Mouse (Mus musculus) cerebellum, adult 9-11 months (tissue): ENCODE data around the gene Lysmd3.

Source experiments
- DNase-seq: peaks from one replicate; pipeline ENCODE4 v3.0.0; 2022

Gene Lysmd3

GRCm38 (mm10) chr13:81675333-81675732 is 17.9 kb downstream of the Lysmd3 start:
- no peak for DNase-seq

- DNase-seq: no peak
Observed at GRCm38 (mm10) chr13:81683107-81683506, 25.6 kb downstream of the Lysmd3 start.

- DNase-seq: no peak
Observed at GRCm38 (mm10) chr13:81684258-81684657, 26.8 kb downstream of the Lysmd3 start.

DNA sequence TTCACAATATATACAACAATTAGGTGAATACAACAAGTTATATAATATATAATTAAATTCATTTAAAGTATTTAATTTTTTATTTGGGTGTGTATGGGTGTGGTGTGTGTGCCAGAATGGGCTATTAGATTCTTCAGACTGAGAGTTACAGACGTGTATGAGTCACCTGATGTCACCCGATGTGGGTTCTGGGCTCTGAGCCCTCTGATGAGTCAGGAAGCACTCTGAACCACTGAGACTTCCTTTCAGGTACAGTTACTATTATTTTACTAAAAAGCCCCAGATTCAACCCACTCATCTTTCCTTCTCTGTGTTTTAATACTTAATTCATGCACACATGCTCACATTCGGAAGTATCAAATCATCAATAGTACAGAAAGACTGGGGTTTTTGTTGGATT is 27.4 kb downstream of the Lysmd3 start:
- no peak for DNase-seq

- no peak for DNase-seq
Observed at GRCm38 (mm10) chr13:81689587-81689986, 32.1 kb downstream of the Lysmd3 start.

DNA sequence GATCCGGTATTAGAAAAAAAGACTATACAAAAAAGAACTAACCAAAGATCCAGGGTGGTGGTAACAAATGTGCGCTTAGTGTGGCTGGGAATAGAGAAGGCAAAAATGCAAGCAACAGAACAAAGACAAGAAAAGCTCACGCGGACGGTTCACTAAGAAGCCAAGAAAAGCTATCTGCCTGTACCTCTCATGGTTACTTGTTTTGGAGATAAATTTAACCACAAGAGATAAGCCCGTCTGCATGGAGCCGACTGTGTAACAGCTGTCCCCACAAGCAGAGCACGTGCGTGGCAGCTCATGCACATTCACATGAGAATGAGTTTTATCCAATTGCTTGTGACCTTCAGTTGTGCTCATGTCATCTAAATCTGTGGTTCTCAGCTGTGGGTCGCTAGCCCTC is 33.0 kb downstream of the Lysmd3 start:
- DNase-seq: no peak

- DNase-seq: no peak
Observed at GRCm38 (mm10) chr13:81691606-81692005, 34.1 kb downstream of the Lysmd3 start.

DNA sequence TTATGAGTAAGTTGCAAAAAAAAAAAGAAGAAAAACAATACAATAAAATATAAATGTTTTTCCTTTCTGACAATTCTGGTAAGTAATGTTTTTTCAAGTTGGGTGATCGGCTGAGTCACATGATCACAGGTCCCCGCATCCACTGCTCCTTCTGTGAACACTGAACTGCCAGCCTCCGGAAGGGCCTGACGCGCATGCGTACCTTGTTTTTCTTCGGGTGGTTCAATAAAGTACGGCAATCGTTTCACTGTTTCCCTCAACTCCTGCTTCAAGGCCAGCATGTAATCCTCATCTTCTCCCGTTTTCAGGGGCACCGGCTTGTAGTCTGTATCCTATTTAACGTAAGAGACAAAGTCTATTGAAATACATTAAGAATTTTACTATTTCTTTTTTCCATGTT is 37.0 kb downstream of the Lysmd3 start:
- DNase-seq: no peak

DNA sequence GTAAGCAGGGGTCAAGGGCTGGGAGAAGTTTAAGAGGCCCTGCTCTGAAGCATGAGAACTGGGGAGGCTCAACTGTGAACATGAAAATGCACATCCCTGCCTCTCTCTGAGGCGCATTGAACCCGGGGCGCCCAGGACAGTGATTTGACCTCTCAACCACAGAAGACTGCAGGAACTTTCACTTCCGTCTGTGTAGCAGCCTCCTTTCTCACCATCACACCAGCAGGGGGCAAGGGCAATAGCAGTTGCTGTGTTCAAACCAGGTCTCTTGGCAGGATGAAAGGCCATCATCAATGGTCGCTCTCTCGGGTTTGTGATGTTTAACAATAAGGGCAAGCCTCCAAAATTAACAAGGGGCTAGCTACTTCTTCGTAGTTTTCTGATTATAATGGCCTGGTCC is 45.7 kb downstream of the Lysmd3 start:
- DNase-seq: no peak

- DNase-seq: no peak
Observed at GRCm38 (mm10) chr13:81703621-81704020, 46.2 kb downstream of the Lysmd3 start.

DNA sequence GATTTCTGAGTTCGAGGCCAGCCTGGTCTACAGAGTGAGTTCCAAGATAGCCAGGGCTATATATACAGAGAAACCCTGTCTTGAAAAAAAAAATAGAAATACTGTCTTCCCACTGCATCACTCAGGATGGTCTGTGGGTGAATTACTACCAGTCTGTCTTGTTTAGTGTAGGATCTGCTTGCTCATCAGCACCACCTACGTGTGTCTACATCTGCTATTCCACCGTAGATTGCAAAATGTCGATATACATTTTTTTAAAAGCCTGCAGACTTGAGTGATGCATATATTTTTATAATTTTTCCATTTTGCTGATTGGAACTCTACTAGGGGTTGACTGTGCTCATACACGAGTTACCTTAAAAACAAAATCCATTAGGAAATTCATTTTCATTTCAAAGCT is 48.8 kb downstream of the Lysmd3 start:
- no peak for DNase-seq

DNA sequence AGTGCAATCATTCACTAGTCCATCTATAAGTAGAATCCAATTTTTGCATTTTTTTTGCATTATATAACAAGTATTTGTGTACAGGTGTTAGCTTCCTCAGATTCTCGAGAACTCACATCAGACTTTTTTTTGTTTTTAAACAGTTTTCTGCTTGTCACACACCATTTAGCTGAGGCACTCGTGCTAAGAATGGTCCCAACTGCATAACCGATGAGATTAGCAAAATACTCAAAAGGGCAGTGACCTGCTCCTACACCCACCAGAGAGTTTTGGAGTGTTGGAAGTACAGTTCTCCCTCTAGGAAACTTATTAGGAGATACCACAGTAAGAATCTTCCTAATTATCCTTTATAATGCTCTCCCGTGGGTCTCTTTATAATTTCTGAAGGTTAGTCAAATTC is 52.3 kb downstream of the Lysmd3 start:
- no peak for DNase-seq

- DNase-seq: no peak
Observed at GRCm38 (mm10) chr13:81710266-81710665, 52.8 kb downstream of the Lysmd3 start.

DNA sequence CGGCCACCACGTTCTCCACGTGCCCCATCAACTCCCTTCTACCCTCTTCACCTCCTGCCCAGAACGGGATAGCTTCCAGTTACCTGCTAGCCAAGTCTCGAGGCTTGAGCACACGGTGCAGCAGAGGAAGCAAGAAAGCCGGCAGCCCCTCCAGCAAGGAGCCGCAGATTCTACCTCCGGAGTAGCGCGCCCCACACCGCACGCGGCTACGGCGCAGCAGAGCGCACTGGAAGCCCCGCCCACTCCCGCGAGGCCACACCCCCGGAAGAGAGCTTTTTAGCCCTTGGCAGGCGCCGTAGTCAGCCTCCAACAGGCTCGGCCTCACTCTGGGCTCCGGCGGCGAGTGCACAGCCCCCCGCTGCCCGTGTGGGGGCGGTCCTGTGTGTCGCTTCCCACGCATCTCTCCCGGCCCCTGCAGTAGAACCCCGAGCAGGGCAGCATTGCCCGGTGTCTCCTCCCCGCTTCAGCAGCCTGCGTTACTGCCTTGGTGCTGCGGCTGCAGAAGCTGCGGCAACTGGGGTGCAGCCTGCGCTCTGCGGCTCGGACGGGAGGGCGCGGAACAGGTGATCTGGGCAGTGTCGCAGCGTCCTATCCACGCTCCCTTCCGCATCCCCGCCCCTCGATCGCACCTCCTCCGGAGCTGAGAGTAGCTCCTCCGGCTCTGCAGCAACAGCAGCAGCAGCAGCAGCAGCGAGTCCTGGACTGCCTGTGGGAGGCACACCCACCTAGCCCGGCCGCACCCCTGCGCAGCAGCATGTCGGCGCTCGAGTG is 53.5 kb downstream of the Lysmd3 start, which contains the start of the genes Polr3g and Mblac2:
Polr3g (minus strand) TSS at position 239 of the 771 bp plus-strand sequence.
Mblac2 (plus strand) TSS at position 567 of the 771 bp plus-strand sequence.
- DNase-seq: peak; percentile 95

GRCm38 (mm10) chr13:81711546-81712371 is 54.3 kb downstream of the Lysmd3 start:
- DNase-seq: no peak

- no peak for DNase-seq
Observed at GRCm38 (mm10) chr13:81713896-81714295, 56.4 kb downstream of the Lysmd3 start.
